Mouse (Mus musculus) lung, embryonic 14.5 days (tissue): ENCODE measurements around the gene Pklr. TPM values are rescaled to one million over a fixed set of nuclear protein-coding genes. Genes with fewer than 3 reads are reported as not detected.
A peak's percentile ranks its signal among the peaks of the same experiment; 100 is the strongest.

Experiments used
- ATAC-seq: fragments of 200-750 bp; cut with Nextera tagmentation; 2 replicates; pipeline ENCODE4 v1.8.0; 2017; ENCODE audit warnings: mild to moderate bottlenecking, moderate TSS enrichment, moderate library complexity; ENCODE audit not compliant: insufficient read depth
- DNase-seq: peaks from one replicate; pipeline ENCODE4 v3.0.0-alpha.2; 2015
- H3K27ac ChIP-seq: fragments of 300-500 bp; sonication (generic); 2 replicates; pipeline ENCODE4 v1.5.1; 2014; ENCODE audit warnings: low read depth, mild to moderate bottlenecking, moderate library complexity
- H3K27me3 ChIP-seq: fragments of 300-500 bp; sonication (generic); 2 replicates; pipeline ENCODE4 v1.6.1; 2014; ENCODE audit warnings: low read length, control low read depth; ENCODE audit not compliant: insufficient read depth
- H3K36me3 ChIP-seq: fragments of 300-500 bp; sonication (generic); 2 replicates; pipeline ENCODE4 v1.6.1; 2014; ENCODE audit warnings: control low read depth; ENCODE audit not compliant: insufficient read depth
- H3K4me1 ChIP-seq: fragments of 300-500 bp; sonication (generic); 2 replicates; pipeline ENCODE4 v1.6.1; 2014; ENCODE audit warnings: antibody characterized with exemption, control low read depth; ENCODE audit not compliant: insufficient read depth
- H3K4me2 ChIP-seq: fragments of 300-500 bp; sonication (generic); 2 replicates; pipeline ENCODE4 v1.6.1; 2014; ENCODE audit warnings: mild to moderate bottlenecking
- H3K4me3 ChIP-seq: fragments of 300-500 bp; sonication (generic); 2 replicates; pipeline ENCODE4 v1.5.1; 2014; ENCODE audit warnings: low read depth, low read length
- H3K9ac ChIP-seq: fragments of 300-500 bp; sonication (generic); 2 replicates; pipeline ENCODE4 v1.6.1; 2014
- H3K9me3 ChIP-seq: fragments of 300-500 bp; sonication (generic); 2 replicates; pipeline ENCODE4 v1.6.1; 2016; ENCODE audit warnings: low read depth, low read length, control low read depth
- CTCF ChIP-seq: IDR thresholded peaks from 2 replicates; pipeline ENCODE4 v1.5.1; 2016; ENCODE audit warnings: antibody characterized with exemption, low read depth
- WGBS: fragments of 180-500 bp; shearing (Covaris S2); extraction: QIAGEN DNeasy Blood & Tissue Kit; methylation state at CpG from one replicate; pipeline ENCODE4 v1.1.7; 2014; 5-methylcytosine and 5-hydroxymethylcytosine counted together
- polyA plus RNA-seq: library from polyadenylated mRNA; unstranded; fragments of >200 nt; fragmentation: Nextera tagmentation; extraction: Ambion mirVana; gene quantifications from 2 replicates; pipeline ENCODE4 v1.2.1, GENCODE M21; 2014

Pklr gene
- polyA plus RNA-seq, 1 experiment from 2014 or later: 0.08 TPM

DNA sequence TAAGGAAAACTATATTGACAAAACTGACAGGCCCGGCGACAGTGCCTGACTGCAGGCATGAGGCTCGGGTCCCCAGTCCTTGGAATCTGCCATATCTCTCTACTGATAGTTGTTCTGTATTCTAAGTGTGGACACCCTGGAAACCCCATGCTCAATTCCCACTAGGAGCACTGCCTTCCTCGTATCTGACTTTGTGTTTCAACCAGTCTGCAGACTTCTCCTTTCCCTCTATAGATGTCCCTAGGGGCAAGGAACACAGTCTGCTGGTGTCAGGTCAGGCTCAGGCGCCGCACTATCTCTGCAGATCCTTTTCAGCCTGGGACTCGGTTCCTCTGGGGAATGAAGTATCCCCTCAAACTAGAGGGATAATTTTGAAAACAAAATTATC is 2.9 kb upstream of the Pklr start:
- H3K9ac ChIP-seq: no peak overlapping the region
- DNase-seq (no peak), ATAC-seq (no peak)
- H3K4me3 ChIP-seq: no peak overlapping the region
- H3K9me3 ChIP-seq: no peaks in the 10 kb centered on the region
- no peak for TF ChIP-seq CTCF
- no peak overlapping the region for H3K27ac ChIP-seq
- H3K36me3 ChIP-seq: no peaks in the 10 kb centered on the region
- 66% methylated on average over 7 of the region's 7 CpGs for WGBS
- no peaks in the 10 kb centered on the region; the same call in 1 of the 2 replicates for H3K4me1 ChIP-seq
- no peaks in the 10 kb centered on the region for H3K27me3 ChIP-seq
- peak overlapping the region; percentile 66; the same call in 1 of the 2 replicates for H3K4me2 ChIP-seq

DNA sequence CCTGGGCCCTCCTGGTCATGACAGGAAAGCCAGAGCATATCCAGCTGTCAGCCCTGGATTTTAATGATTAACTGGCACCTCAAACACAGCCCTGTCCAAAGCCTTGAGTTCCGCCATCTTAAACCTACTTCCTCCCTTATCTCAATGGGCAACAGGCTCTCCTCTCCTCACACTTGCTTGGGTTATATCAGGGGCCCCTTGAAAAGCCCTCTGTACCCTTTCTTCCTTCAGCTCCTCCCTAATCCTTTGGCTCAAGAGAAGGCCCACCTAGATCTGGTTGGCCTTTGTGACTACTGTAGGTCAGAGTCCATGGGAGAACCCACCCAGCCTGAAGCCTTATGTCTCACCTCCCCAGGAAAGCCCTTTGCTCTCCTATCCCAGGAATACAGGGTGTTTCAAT is 2.2 kb upstream of the Pklr start:
- no peaks in the 10 kb centered on the region; the same call in 1 of the 2 replicates for H3K4me1 ChIP-seq
- no peak overlapping the region for H3K9ac ChIP-seq
- no peaks in the 10 kb centered on the region for H3K27me3 ChIP-seq
- ATAC-seq (no peak), DNase-seq (no peak)
- 65% methylated on average over 1 of the region's 1 CpGs for WGBS
- no peaks in the 10 kb centered on the region for H3K9me3 ChIP-seq
- H3K27ac ChIP-seq: no peak overlapping the region
- no peaks in the 10 kb centered on the region for H3K36me3 ChIP-seq
- no peak for TF ChIP-seq CTCF
- H3K4me2 ChIP-seq: no peak overlapping the region
- no peak overlapping the region for H3K4me3 ChIP-seq

DNA sequence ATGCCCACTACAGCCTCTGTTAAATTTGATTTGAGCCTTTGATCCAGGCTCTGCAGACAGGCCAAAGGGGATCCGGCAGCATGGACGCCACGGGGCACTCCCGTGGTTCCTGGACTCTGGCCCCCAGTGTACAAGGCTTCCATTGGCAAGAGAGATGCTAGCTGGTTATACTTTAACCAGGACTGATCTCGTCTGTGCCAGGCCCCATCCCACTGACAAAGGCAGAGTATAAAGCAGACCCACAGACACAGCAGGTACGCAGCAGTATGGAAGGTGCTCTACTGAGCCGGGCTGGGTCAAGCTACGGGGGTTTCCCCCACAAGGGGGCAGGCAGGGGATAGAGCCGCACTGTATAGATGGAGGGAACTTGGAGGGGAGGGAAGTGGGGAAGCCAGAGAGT is 423 bp downstream of the Pklr start:
- DNase-seq (peak; percentile 23), ATAC-seq (peak; percentile 58; the same call in 1 of the 2 replicates)
- WGBS: 38% methylated on average over 9 of the region's 9 CpGs
- no peak overlapping the region for H3K4me2 ChIP-seq
- TF ChIP-seq CTCF: peak; percentile 44
- no peaks in the 10 kb centered on the region for H3K27me3 ChIP-seq
- peak overlapping the region; percentile 14; the same call in 1 of the 2 replicates for H3K4me3 ChIP-seq
- no peaks in the 10 kb centered on the region for H3K9me3 ChIP-seq
- no peak overlapping the region for H3K9ac ChIP-seq
- no peak overlapping the region for H3K27ac ChIP-seq
- H3K36me3 ChIP-seq: no peaks in the 10 kb centered on the region
- no peaks in the 10 kb centered on the region; the same call in 1 of the 2 replicates for H3K4me1 ChIP-seq

DNA sequence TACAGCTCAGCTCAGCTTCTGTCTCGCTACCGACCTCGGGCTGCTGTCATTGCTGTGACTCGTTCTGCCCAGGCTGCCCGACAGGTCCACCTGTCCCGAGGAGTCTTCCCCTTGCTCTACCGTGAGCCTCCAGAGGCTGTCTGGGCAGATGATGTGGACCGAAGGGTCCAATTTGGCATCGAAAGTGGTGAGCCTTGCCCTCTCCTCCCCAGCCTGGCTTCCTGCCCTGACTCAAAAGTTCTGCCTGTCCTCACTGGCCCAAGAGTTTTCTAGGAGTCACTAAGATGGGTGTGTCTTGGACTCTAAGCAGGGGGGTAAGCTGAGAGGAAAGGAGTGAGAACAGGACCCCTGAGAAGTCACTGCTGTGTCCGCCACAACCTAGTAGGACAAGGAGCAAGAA is 8.9 kb downstream of the Pklr start:
- TF ChIP-seq CTCF: no peak
- Histone ChIP-seq H3K27ac (no peak overlapping the region), H3K27me3 (peaks cover 23% of the 10 kb centered on the region), H3K4me2 (no peak overlapping the region), H3K4me3 (no peak overlapping the region), H3K4me1 (no peaks in the 10 kb centered on the region; the same call in 1 of the 2 replicates), H3K9me3 (no peaks in the 10 kb centered on the region), H3K9ac (no peak overlapping the region), H3K36me3 (no peaks in the 10 kb centered on the region)
- DNase-seq (no peak), ATAC-seq (no peak)
- 77% methylated on average over 10 of the region's 10 CpGs for WGBS

DNA sequence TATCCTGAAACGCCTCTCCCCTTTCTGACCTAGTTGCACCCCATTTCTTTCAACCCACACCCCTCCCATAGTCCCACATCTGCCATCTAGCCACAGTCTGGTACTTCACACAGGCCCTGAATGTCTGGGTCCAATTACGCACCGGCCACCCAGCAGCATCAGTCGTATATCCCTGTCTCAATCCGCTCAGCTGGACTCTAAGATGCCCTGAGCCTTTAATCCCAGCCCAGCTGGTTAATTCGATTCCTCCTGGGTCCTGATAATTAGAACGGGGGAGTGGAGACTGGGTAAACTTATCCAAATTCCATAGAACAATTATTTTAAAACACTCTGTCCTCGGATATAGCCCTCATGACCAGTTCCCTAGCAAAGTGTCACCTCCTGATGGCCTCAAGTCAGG is 9.6 kb downstream of the Pklr start:
- Histone ChIP-seq H3K4me3 (no peak overlapping the region), H3K9ac (no peak overlapping the region), H3K36me3 (no peaks in the 10 kb centered on the region), H3K4me1 (no peaks in the 10 kb centered on the region; the same call in 1 of the 2 replicates), H3K27me3 (peaks cover 23% of the 10 kb centered on the region), H3K4me2 (no peak overlapping the region), H3K9me3 (no peaks in the 10 kb centered on the region), H3K27ac (no peak overlapping the region)
- ATAC-seq (no peak), DNase-seq (no peak)
- WGBS: 48% methylated on average over 8 of the region's 8 CpGs
- no peak for TF ChIP-seq CTCF

DNA sequence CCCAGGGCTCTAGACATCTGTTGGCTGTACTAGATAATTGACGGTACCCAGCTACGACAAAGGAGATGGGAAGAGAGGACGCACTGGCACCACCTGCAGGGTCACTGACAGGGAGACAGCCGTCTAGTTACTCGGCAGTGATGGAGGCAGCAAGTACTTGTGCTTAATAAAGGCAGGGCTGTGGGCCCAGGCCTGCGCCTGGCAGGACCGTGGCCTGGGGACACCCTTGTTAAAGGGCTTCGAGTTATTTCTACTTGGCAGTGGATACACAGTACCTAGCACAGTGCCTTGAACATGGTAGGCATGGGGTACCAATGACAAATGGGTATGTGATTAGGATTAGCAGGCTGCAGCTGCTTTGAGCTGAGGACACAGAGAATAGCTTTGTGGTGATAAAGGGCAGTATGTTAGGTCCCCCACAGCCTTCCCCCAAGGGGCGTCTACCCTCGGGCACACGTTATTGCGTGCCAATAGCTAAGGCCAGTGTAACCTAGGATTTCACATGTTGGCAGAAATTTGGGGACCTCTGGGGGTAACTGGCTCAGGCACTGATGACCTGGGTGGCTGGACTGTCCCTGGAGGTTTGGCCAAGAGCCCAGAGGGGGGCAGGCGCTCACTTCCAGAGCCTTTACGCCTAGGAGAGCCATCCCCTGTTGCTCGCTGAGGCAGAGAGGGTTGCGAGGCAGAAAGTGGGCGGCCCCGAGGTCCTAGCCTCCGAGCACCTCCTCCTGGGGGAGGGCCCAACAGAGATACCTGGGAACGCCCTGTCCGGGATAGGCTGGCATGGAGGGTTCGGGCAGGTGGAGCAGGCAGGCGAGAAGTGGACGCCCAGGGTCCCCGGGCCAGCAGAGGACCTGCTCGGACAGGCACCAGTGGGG is 11.4 kb downstream of the Pklr start:
- 20% methylated on average over 26 of the region's 26 CpGs for WGBS
- TF ChIP-seq CTCF: no peak
- Histone ChIP-seq H3K4me3 (peak overlapping the region; percentile 26), H3K27ac (no peak overlapping the region), H3K27me3 (peaks cover 23% of the 10 kb centered on the region), H3K9me3 (no peaks in the 10 kb centered on the region), H3K9ac (no peak overlapping the region), H3K36me3 (no peaks in the 10 kb centered on the region), H3K4me1 (no peaks in the 10 kb centered on the region; the same call in 1 of the 2 replicates), H3K4me2 (peak overlapping the region; percentile 59)
- ATAC-seq: peak; percentile 85
- DNase-seq: peak; percentile 34

DNA sequence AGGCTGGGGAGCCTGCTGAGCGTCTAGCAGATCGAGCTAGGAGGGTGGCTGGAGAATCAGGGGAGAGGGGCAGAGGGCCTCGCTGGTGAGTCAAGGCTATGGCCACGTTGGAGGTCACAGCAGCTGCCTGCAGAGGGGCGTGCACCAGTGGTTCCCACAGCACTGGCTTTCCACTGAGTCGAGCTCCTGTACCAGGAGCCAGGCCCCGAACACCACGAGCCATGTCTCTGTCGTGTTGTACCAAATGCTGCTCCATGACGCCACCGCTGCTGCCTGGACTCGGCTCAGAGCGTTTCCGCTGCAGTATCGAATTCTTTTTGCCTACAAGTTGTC is 12.0 kb downstream of the Pklr start:
- WGBS: 12% methylated on average over 15 of the region's 15 CpGs
- H3K4me1 ChIP-seq: no peaks in the 10 kb centered on the region; the same call in 1 of the 2 replicates
- no peak for TF ChIP-seq CTCF
- ATAC-seq (peak; percentile 45), DNase-seq (peak; percentile 23)
- H3K36me3 ChIP-seq: no peaks in the 10 kb centered on the region
- peak overlapping the region; percentile 26 for H3K4me3 ChIP-seq
- H3K27me3 ChIP-seq: peaks cover 23% of the 10 kb centered on the region
- no peak overlapping the region for H3K9ac ChIP-seq
- H3K9me3 ChIP-seq: no peaks in the 10 kb centered on the region
- no peak overlapping the region for H3K27ac ChIP-seq
- peak overlapping the region; percentile 59 for H3K4me2 ChIP-seq
